ENCODE assay signal across 8 mouse cellular contexts in the genomic region with DNA sequence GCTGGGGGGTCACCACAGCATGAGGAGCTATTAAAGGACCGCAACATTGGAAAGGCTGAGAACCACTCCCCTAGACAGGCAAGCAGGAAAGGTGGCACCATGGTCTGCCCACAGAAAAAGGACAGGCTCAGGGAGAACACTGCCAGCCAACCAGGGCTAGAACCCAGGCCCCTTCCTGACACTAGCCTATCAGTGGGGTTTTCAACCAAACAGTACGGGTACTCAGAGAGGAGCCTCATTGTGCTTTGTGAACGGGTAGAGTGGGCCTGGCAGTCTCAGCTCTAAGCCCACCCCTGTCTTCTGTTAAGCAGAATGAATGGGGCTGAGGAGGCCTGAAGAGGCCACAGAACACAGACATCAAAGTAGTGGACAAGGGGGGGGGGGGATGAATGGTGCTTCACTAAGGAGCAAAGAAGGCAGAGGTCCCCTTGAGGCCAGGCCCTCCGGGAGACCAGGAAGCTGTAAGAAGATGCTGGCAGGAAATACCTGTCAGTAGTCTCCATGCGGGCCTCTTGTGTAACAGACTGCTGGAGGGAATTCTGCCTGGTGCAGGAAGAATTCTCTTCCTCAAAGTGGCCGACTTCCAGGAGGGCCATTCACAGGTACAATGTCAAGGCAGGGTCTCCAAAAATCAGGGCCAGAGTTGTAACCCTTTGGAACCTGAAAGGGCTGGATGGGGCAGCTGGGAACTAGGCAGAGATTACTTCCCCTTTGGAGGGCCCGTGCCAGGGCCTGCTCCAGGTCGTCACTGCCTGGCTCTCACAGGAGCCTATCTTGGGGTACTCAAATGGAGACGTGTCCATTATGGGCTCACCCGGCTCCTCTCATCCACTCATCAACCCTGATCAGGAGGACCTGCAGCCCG. TPM values are rescaled to one million over a fixed set of nuclear protein-coding genes. Genes with fewer than 3 reads are reported as not detected.
A peak's percentile ranks its signal among the peaks of the same experiment; 100 is the strongest.
DNase-seq lines count a peak whose midpoint lies in the region; ATAC-seq lines count a peak whose summit lies in the region.

A gene (plus strand): TSS at position 512 of the 865 bp plus-strand sequence.

- no peaks in the 10 kb centered on the region for H3K36me3 ChIP-seq in forebrain, embryonic 15.5 days
- peaks cover 11% of the 10 kb centered on the region; the same call in 1 of the 2 replicates for H3K36me3 ChIP-seq in limb, embryonic 10.5 days
- H3K36me3 ChIP-seq in neural tube, embryonic 13.5 days, result no peaks in the 10 kb centered on the region; the same call in 1 of the 2 replicates

- H3K4me2 ChIP-seq in forebrain, embryonic 15.5 days (replicated peaks), result peak within 1 kb of the TSS; percentile 75
- H3K4me2 ChIP-seq in neural tube, embryonic 13.5 days, result peak within 1 kb of the TSS; percentile 95

- H3K4me3 ChIP-seq in forebrain, embryonic 15.5 days, result peak within 1 kb of the TSS; percentile 66
- peak within 1 kb of the TSS; percentile 89 for H3K4me3 ChIP-seq in limb, embryonic 10.5 days
- H3K4me3 ChIP-seq in neural tube, embryonic 13.5 days, result peak within 1 kb of the TSS; percentile 85

- H3K9ac ChIP-seq in forebrain, embryonic 15.5 days (replicated peaks), result peak within 1 kb of the TSS; percentile 76
- peak within 1 kb of the TSS; percentile 97 for H3K9ac ChIP-seq in neural tube, embryonic 13.5 days

- peaks cover 36% of the 10 kb centered on the region for H3K4me1 ChIP-seq in forebrain, embryonic 15.5 days
- H3K4me1 ChIP-seq in limb, embryonic 10.5 days, result peaks cover 58% of the 10 kb centered on the region
- peaks cover 44% of the 10 kb centered on the region for H3K4me1 ChIP-seq in neural tube, embryonic 13.5 days (replicated peaks)

- peak within 1 kb of the TSS; percentile 79 for H3K27ac ChIP-seq in forebrain, embryonic 15.5 days (replicated peaks)
- peak within 1 kb of the TSS; percentile 95 for H3K27ac ChIP-seq in limb, embryonic 10.5 days
- H3K27ac ChIP-seq in neural tube, embryonic 13.5 days (replicated peaks), result peak within 1 kb of the TSS; percentile 93

- peak; percentile 9 for DNase-seq in kidney, adult 9 months
- DNase-seq in kidney, adult 18-20 months, result no peak
- no peak for DNase-seq in limb, embryonic 10.5 days (ENCODE audit: low spot score)
- no peak for DNase-seq in frontal cortex, postnatal 25 days (ENCODE audit: low spot score in 2 of 2)

- no peaks in the 10 kb centered on the region for H3K9me3 ChIP-seq in forebrain, embryonic 15.5 days
- no peaks in the 10 kb centered on the region for H3K9me3 ChIP-seq in limb, embryonic 10.5 days (replicated peaks)
- H3K9me3 ChIP-seq in neural tube, embryonic 13.5 days, result no peaks in the 10 kb centered on the region

- 17% methylated on average over 11 of the region's 11 CpGs for WGBS in forebrain, embryonic 15.5 days
- WGBS in limb, embryonic 10.5 days, result 25% methylated on average over 11 of the region's 11 CpGs
- WGBS in neural tube, embryonic 13.5 days, result 27% methylated on average over 11 of the region's 11 CpGs

- ATAC-seq in activated CD4-positive, CD25-positive, alpha-beta regulatory T cell, adult 4 months, result no peak
- peak; percentile 12; the same call in 1 of the 2 replicates for ATAC-seq in forebrain, embryonic 15.5 days (replicated peaks)
- ATAC-seq in hematopoietic stem cell, adult 5-6 weeks (replicated peaks in 1 of 2; ENCODE audit: insufficient read depth in 1 of 2, low FRiP score in 2 of 2, low TSS enrichment in 1 of 2, low read depth in 1 of 2, poor library complexity in 2 of 2, severe bottlenecking in 2 of 2), result peak; percentile 15 to 25; a peak in 3 of 4 replicates
- ATAC-seq in neural tube, embryonic 13.5 days (ENCODE audit: low read depth), result no peak

- H3K27me3 ChIP-seq in forebrain, embryonic 15.5 days, result no peaks in the 10 kb centered on the region
- peaks cover 11% of the 10 kb centered on the region for H3K27me3 ChIP-seq in limb, embryonic 10.5 days (ENCODE audit: low read depth, poor library complexity, severe bottlenecking)
- peaks cover 4% of the 10 kb centered on the region for H3K27me3 ChIP-seq in neural tube, embryonic 13.5 days

RNA-seq across cellular contexts. Expression of the gene that starts here (rescaled TPM):
- polyA plus RNA-seq in activated CD4-positive, CD25-positive, alpha-beta regulatory T cell, adult 4 months (2017; shearing (Covaris generic)), result 10 to 100 TPM; 29.5 to 33.9 TPM
- polyA plus RNA-seq in forebrain, embryonic 15.5 days (2015; fragmentation: Nextera tagmentation; extraction: Ambion mirVana), result 39.3 and 39.9 TPM in 2 replicates
- total RNA-seq in hematopoietic stem cell, adult 5-6 weeks (2017), result 22.6 and 33.2 TPM in 2 replicates
- polyA plus RNA-seq in limb, embryonic 10.5 days (2016; fragmentation: Nextera tagmentation; extraction: Ambion mirVana), result 59.5 and 62.1 TPM in 2 replicates
- 39.6 and 46.8 TPM in 2 replicates for polyA plus RNA-seq in neural tube, embryonic 13.5 days (2015; fragmentation: Nextera tagmentation; extraction: Ambion mirVana)

Comparison
In these comparisons a context has a peak if more than half of its experiments do, and no peak if none do; other contexts are left out.
1. ATAC-seq: peak in forebrain, embryonic 15.5 days (single experiment) and hematopoietic stem cell, adult 5-6 weeks (2 of 2); none in activated CD4-positive, CD25-positive, alpha-beta regulatory T cell, adult 4 months (single experiment) and neural tube, embryonic 13.5 days (single experiment).
2. Peak in every context shown above with its lines, with median percentiles within 50 percentile points of each other: H3K27ac ChIP-seq and H3K4me3 ChIP-seq.